Mouse (Mus musculus) bone marrow, adult 2 months (tissue): ENCODE measurements at regions not wholly inside any gene's neighbourhood (a gene's known extent, or its start where the extent isn't known, plus 50 kb on each side); places are given as distances from the start of the nearest gene placed in this dataset.

Source experiments
- H3K27ac ChIP-seq: fragments of 200-500 bp; 2 replicates; pipeline ENCODE4 v1.5.1; 2012; ENCODE audit warnings: low read depth, mild to moderate bottlenecking, control low read depth, inconsistent platforms, low read length; ENCODE audit not compliant: control insufficient read depth, poor library complexity, insufficient read depth
- H3K4me1 ChIP-seq: fragments of 200-500 bp; 2 replicates; pipeline ENCODE4 v1.6.1; 2011; ENCODE audit warnings: low read length; ENCODE audit not compliant: control insufficient read depth, insufficient read depth
- H3K4me3 ChIP-seq: fragments of 200-500 bp; replicated peaks from 2 replicates; pipeline ENCODE3; 2011; ENCODE audit warnings: mild to moderate bottlenecking, low read depth, low read length, control low read depth; ENCODE audit not compliant: control insufficient read depth
- CTCF ChIP-seq: fragments of 200-500 bp; IDR thresholded peaks from 2 replicates; pipeline ENCODE4 v1.5.1; 2011; ENCODE audit warnings: low read length, control low read depth; ENCODE audit not compliant: control insufficient read depth, insufficient read depth
- POLR2A ChIP-seq: fragments of 200-500 bp; IDR thresholded peaks from 2 replicates; pipeline ENCODE4 v1.6.1; 2011; ENCODE audit warnings: low read depth, mild to moderate bottlenecking, control low read depth, low read length, borderline replicate concordance; ENCODE audit not compliant: control insufficient read depth
- WGBS: fragments of 180-500 bp; shearing (Covaris S2); methylation state at CpG from one replicate; pipeline ENCODE4 v1.1.7; 2018; 5-methylcytosine and 5-hydroxymethylcytosine counted together

- Histone ChIP-seq H3K27ac (no peak overlapping the region), H3K4me3 (no peak overlapping the region), H3K4me1 (no peaks in the 10 kb centered on the region)
- TF ChIP-seq CTCF (no peak), POLR2A (no peak)
- WGBS = 60% methylated on average over 16 of the region's 16 CpGs
Observed at GRCm38 (mm10) chr12:106282491-106283106, 272.6 kb downstream of the Vrk1 start.

GRCm38 (mm10) chr12:106284814-106285213 lies 274.8 kb downstream of the Vrk1 start:
- 80% methylated on average over 8 of the region's 8 CpGs for WGBS
- TF ChIP-seq CTCF = no peak
- TF ChIP-seq POLR2A = no peak
- H3K4me3 ChIP-seq = no peak overlapping the region

DNA sequence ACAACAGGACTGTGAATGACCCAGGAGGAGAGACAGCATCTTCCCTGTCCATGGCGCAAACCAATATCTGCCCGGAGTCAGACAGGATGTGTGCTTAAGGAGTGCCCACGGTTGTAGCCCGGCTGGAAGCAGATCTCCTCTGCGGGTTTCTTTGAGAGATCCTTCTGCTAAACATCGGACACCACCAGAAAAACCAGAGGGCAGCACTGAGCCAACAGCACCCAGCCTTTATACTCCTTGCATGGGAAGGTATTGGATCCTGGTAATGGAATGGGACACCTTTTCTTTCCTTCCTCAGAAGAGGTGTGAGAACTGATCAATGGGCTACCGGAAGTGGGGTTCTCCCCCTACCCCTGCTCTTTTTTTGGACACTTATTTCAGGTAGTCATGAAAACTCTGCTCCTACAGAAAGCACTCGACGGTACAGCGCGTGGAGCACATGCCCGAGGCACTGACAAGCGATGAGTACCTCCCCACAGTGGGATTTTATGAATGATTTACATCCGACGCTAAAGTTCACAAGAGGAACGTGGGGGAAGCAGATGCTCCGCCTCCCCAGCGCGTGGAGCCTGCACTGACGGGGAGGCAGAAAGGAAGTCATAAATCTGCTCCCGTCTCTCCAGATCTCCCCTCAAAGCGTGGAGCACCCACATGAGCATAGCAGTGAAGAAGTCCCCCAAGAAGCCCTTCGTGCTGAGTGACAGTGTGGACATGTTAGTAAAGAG lies 278.9 kb downstream of the Vrk1 start:
- TF ChIP-seq CTCF = no peak
- TF ChIP-seq POLR2A = no peak
- H3K4me3 ChIP-seq = no peak overlapping the region
- WGBS = 21% methylated on average over 23 of the region's 23 CpGs

More at GRCm38 (mm10) chr12:106284814-106285213, 274.8 kb downstream of the Vrk1 start:
- no peak overlapping the region for H3K27ac ChIP-seq
- H3K4me1 ChIP-seq = no peaks in the 10 kb centered on the region

GRCm38 (mm10) chr12:106291476-106292046 lies 281.5 kb downstream of the Vrk1 start:
- H3K27ac ChIP-seq = no peak overlapping the region
- no peak overlapping the region for H3K4me3 ChIP-seq
- WGBS = 68% methylated on average over 15 of the region's 15 CpGs
- H3K4me1 ChIP-seq = no peaks in the 10 kb centered on the region
- TF ChIP-seq CTCF = no peak
- TF ChIP-seq POLR2A = no peak

More for the DNA sequence above, 278.9 kb downstream of the Vrk1 start:
- H3K4me1 ChIP-seq = no peaks in the 10 kb centered on the region
- no peak overlapping the region for H3K27ac ChIP-seq

- Histone ChIP-seq H3K4me3 (no peak overlapping the region), H3K27ac (no peak overlapping the region), H3K4me1 (no peaks in the 10 kb centered on the region)
- TF ChIP-seq CTCF = no peak
- TF ChIP-seq POLR2A = no peak
- WGBS = 61% methylated on average over 5 of the region's 5 CpGs
Observed at GRCm38 (mm10) chr12:106293117-106293516, 283.1 kb downstream of the Vrk1 start.

- TF ChIP-seq CTCF (no peak), POLR2A (no peak)
- WGBS = 75% methylated on average over 7 of the region's 7 CpGs
- Histone ChIP-seq H3K4me3 (no peak overlapping the region), H3K27ac (no peak overlapping the region), H3K4me1 (no peaks in the 10 kb centered on the region)
Observed at GRCm38 (mm10) chr12:106295596-106295995, 285.6 kb downstream of the Vrk1 start.

- H3K4me1 ChIP-seq = no peaks in the 10 kb centered on the region
- no peak overlapping the region for H3K4me3 ChIP-seq
- TF ChIP-seq CTCF (no peak), POLR2A (no peak)
- WGBS = 83% methylated on average over 8 of the region's 8 CpGs
- H3K27ac ChIP-seq = no peak overlapping the region
Observed at GRCm38 (mm10) chr12:106302617-106303016, 292.6 kb downstream of the Vrk1 start.

DNA sequence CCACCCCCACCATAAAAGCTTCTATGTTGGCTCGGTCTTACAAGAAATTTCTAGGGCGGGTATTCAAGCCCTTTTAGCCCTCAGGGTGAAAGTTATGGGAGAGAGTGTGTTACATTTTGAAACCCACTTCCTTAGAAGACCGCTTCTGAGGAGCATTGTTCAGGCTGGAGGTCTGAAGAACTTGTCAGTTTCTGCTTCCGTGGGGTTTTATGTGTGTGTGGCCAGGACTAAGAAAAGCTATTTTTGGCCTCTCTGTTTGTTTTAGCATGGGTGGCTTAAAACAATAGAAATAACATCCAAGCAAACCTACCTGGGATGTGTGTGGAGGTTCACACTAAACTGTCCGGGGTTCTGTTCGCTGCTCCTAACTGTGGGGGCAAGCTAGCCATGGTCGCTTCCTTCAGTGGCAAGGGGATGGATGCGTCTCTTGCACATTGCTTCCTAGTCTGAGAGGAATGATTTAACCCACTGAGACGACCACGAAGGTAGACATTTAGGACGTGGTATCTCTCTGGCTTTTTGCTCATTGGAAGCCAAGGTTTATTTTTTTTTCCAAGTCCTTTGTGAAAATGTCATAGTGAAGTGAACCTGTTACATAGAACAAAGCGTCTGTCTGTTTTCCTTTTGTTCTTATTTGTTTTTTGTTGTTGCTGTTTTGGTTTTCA lies 298.4 kb downstream of the Vrk1 start:
- WGBS = 38% methylated on average over 12 of the region's 12 CpGs
- TF ChIP-seq POLR2A = no peak
- TF ChIP-seq CTCF = no peak
- Histone ChIP-seq H3K27ac (no peak overlapping the region), H3K4me3 (no peak overlapping the region), H3K4me1 (no peaks in the 10 kb centered on the region)
